Mouse (Mus musculus) layer of hippocampus, adult 18-20 months (tissue): ENCODE measurements around the gene Pigm. TPM values are rescaled to one million over a fixed set of nuclear protein-coding genes. Genes with fewer than 3 reads are reported as not detected.
A peak's percentile ranks its signal among the peaks of the same experiment; 100 is the strongest.

Source experiments
- DNase-seq, 2 experiments: peaks; one replicate each; pipeline ENCODE4 v3.0.0; 2022; ENCODE audit warnings: low spot score in 2 of 2
- total RNA-seq, 2 experiments: library from RNA; stranded (reverse); gene quantifications; 2 replicates each; pipeline ENCODE4 v1.2.3; 2021

Gene Pigm
- total RNA-seq, 2 experiments from 2014 or later, result 7.8 to 8.5 TPM

- peak; percentile 71 to 84 for DNase-seq
Measured at GRCm38 (mm10) chr1:172349916-172350812, 26.2 kb upstream of the Pigm start.

GRCm38 (mm10) chr1:172352001-172352400, 24.3 kb upstream of the Pigm start:
- no peak for DNase-seq

- no peak for DNase-seq
Measured at GRCm38 (mm10) chr1:172352453-172352852, 23.9 kb upstream of the Pigm start.

- DNase-seq, result no peak
Measured at GRCm38 (mm10) chr1:172355336-172355735, 21.0 kb upstream of the Pigm start.

- DNase-seq, result peak in 1 of 2 experiments; percentile 70
Measured at GRCm38 (mm10) chr1:172357550-172357949, 18.8 kb upstream of the Pigm start.

GRCm38 (mm10) chr1:172358341-172358740, 18.0 kb upstream of the Pigm start:
- no peak for DNase-seq

GRCm38 (mm10) chr1:172364684-172365083, 11.7 kb upstream of the Pigm start:
- DNase-seq, result peak; percentile 58 to 81

GRCm38 (mm10) chr1:172368768-172369418, 7.5 kb upstream of the Pigm start:
- no peak for DNase-seq

GRCm38 (mm10) chr1:172376758-172377458, 562 bp downstream of the Pigm start:
- DNase-seq, result no peak

- no peak for DNase-seq
Measured at GRCm38 (mm10) chr1:172380066-172380465, 3.7 kb downstream of the Pigm start.

GRCm38 (mm10) chr1:172382090-172382489, 5.7 kb downstream of the Pigm start:
- DNase-seq, result no peak

GRCm38 (mm10) chr1:172387246-172387645, 10.9 kb downstream of the Pigm start:
- peak in 1 of 2 experiments; percentile 37 for DNase-seq

GRCm38 (mm10) chr1:172390769-172391168, 14.4 kb downstream of the Pigm start:
- no peak for DNase-seq

GRCm38 (mm10) chr1:172391807-172392581, 15.6 kb downstream of the Pigm start:
- DNase-seq, result no peak

GRCm38 (mm10) chr1:172392643-172393170, 16.4 kb downstream of the Pigm start:
- DNase-seq, result no peak

GRCm38 (mm10) chr1:172393739-172394138, 17.4 kb downstream of the Pigm start:
- no peak for DNase-seq

- no peak for DNase-seq
Measured at GRCm38 (mm10) chr1:172396996-172397752, 20.8 kb downstream of the Pigm start.

- no peak for DNase-seq
Measured at GRCm38 (mm10) chr1:172406077-172406706, 29.8 kb downstream of the Pigm start.

GRCm38 (mm10) chr1:172408996-172409395, 32.6 kb downstream of the Pigm start:
- DNase-seq, result peak in 1 of 2 experiments; percentile 59
